Mouse (Mus musculus): ENCODE measurements at regions not wholly inside any gene's neighbourhood (a gene's known extent, or its start where the extent isn't known, plus 50 kb on each side); places are given as distances from the start of the nearest gene placed in this dataset.
A peak's percentile ranks its signal among the peaks of the same experiment; 100 is the strongest.

DNA sequence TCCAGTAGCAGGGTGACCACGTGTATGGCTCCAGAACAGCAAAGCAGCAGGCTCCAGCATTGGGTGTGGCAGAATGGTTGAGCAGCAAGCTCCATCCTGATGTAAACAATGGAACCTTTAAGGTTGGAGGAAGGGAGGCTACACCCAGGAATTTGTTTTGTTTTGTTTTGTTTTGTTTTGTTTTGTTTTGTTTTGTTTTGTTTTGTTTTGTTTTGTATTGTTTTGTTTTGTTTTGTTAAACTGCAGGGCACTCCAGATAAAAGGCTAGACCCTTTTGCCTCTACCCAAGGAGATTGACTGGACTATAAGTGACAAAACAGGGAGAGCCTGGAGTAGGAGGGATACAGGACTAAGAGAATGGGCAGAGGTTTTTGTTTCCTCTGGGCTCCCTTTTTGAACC lies 647.5 kb downstream of the Kcnj3 start:
- no peak for DNase-seq (ENCODE audit: low spot score)

DNA sequence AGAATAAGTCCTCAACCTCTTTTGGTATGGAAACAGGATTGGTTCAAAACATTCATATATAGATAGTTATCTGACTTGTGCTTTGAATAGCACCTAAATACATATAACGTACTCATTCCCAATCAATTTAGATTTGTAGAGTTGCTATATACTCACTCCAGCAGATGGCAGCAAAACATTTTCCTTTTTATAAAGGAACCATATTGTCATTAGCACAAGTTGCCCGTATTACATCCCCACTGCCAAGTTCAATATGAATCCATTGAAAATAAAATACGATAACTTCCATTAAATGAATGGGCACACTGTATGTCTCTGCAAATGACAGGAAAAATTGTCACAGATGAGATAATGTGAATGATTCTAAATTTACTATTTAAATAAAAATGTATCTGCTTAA lies 673.8 kb downstream of the Kcnj3 start:
- peak; percentile 7 for DNase-seq (ENCODE audit: low spot score)

DNA sequence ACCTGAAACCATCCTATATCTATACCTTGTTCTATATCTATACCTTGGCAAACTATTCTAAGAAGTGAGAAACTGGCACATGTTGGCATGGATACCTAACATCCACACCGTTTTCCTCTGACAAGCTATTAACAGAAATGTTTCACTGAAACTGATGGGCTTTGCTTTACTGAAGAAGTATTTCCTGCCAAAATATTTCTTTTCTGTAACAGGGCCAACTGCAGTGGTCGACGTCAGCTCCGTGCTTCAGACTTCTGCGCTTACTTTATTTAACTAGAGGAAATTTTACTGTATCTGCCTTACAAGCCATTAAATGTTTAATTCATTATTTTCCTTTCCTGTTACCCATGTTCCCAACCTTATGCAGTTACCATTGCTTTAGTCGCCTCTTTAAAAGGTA lies 674.2 kb downstream of the Kcnj3 start:
- DNase-seq (ENCODE audit: low spot score) = no peak

DNA sequence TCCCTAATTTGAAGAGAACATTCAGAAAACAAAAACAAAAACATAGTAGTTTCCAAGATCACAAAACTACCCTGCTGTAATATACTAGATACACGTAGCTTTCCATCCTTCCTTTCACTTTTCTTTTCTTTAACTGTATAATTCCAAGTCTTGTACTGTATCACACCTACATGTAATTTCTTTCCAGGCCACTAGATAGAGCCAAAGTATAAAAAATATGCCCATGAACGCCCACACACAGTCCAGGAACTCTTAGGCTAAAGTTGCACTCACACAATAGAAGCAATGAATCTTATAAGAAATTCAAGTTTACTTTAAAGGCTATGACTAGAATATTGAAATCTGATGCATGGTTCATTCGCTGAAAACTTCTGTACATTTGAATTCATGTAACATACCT lies 678.7 kb downstream of the Kcnj3 start:
- DNase-seq (ENCODE audit: low spot score) = peak; percentile 48

DNA sequence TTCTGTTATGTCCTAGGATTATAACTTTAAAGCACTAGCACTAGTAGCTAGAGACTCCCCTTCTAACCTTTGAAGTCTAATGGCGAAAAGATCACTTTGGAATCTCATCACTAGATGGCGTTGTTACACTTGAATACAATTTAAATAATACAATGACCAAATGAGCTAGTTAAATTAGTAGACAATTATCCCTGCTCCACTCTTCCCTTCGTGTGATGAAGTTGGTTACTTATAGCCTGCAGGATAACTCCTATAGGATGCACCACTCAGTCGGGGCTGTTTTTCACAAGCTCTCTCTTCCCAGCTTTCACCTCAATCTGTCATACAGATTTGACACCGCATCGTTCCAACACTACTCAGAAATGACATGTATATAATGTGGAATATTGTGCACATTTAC lies 683.6 kb downstream of the Kcnj3 start:
- DNase-seq (ENCODE audit: low spot score) = peak; percentile 41

DNA sequence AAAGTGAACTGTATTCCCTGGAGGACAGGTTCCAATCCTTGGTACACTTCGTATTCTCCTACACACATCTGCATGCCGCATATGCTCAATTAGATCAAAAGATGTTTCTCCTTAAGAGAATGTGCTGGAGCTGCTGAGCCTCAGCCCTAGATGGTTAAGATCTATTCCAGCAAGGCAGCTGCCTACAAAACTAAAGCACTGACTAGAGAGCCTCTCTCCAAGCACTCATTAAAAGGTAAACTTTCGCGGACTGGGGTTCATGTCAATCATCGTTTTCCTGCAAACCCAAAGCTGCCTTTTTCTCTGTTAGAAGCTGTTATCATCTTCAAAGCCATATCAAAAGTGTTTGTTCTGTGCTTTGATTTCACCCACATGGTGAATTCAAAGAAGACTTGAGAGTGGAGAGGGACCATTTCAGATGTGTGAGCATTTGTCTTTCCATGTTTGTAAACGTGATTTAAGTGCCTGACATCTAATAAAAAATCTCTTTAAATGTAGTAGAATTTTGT lies 711.4 kb downstream of the Kcnj3 start:
- no peak for DNase-seq (ENCODE audit: low spot score)

DNA sequence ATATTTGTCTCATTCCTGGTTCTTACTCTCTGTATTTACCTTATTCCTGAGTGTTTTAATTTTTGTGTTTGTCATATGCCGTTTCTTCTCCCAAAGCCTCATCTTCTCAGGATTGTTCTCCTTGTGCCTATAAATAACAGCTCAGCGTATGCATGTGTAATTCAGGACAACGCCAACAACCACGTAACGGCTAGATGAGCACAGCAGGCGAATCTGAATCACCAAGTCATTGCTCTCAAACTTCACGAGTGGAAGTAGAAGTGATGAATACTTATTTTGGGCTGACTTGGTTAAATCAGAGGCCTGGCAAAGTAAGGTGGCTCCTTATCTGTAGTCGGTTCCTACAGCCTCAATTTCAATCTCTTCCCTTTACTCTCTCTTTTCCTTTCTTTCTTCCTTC lies 760.7 kb downstream of the Kcnj3 start:
- DNase-seq (ENCODE audit: low spot score) = no peak

DNA sequence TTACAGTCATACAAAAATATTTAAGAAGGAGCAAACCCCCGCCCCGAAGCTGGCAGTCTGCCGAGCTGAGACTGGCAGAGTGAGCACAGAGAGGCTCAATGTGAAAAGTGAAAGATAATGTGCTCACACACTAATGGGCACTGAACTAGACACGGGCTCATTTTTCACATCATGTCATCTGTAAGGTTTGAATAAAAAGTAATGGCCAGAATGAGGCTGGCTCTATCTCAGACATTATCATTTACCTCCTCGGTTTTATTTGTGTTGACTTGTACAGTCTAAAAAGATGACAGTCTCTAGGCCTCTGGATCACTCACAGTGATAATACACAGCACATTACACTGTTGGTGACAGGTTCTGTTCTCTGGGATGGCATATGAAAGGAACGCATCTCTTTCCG lies 791.7 kb downstream of the Kcnj3 start:
- no peak for DNase-seq (ENCODE audit: low spot score)

DNA sequence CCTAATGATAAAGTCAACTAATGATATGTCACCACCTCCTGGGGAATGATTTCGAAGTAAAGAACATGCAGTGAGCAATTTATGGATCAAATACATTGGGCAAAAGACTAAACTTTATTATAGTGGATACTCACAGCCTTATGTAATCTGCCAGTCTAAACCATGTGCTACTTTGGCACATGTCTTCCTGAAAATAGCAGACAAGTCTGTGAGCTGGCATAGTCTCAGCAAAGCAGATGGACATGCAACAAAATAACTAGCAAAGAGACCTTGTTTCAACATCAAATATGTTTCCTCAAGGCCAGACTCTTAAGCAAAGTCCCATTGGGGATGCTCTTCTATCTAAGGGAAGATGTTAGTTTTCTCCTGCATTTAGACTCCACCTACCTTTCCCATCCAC lies 797.3 kb downstream of the Kcnj3 start:
- DNase-seq (ENCODE audit: low spot score) = peak; percentile 11

DNA sequence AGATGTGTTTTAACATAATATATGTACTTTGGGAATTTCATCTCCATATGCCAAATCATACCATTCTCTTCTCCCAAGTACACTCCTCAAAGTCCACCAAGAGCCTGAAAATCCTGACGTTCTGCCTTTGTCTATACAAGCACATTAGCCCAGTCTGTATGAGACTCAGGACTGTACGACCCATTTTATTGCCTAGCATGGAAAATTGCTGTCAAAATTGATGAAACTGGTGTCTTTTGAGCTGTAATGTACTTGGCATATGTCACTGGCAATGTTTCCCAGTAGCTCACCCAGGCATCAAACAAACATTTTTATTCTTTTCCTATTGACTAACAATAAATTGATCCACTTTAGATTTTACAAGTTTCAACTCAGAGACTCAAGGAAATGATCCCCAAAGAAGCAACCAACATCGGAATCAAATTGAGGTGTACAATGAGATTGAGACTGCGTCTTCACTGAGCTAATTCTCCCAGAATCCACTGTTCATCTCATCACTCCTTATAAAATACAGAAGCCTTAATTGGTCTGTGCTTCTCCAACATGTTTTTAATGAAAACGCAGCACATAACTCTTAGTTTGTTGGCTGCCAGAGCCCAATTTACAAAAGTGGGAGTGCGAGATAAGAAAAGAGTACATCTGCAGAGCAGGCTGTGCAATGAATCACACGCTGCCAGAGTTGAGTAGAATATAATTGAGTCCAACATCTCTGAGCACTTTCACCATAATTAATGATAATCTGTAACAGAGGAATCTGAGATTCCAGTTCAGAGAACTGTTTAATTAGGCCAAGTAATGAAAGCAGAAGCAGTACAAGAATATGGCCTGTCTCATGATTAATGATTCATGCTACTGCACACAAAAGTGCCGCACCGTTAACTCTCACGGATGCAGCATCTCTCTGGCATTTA lies 821.5 kb downstream of the Kcnj3 start:
- DNase-seq (ENCODE audit: low spot score) = peak; percentile 13

DNA sequence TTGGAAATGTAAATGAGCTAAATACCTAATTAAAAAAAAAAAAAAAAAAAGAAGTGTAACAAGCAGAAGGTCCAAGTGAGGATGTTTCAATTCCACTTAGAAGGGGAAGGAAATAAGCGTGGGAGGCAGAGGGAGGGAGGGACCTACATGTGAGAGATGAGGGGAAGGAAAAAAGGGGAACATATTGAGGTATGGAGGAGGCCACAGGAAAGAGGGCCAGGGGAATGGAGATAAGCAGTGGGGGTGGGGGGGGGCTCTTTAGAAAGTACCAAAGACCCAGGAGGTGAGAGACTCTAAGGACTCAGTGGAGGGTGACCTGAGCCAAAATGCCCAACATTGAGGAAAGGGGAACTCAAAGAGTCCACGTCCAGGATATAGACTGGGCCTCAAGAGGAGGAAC lies 818.9 kb downstream of the Nr4a2 start:
- no peak for DNase-seq (ENCODE audit: low spot score)

DNA sequence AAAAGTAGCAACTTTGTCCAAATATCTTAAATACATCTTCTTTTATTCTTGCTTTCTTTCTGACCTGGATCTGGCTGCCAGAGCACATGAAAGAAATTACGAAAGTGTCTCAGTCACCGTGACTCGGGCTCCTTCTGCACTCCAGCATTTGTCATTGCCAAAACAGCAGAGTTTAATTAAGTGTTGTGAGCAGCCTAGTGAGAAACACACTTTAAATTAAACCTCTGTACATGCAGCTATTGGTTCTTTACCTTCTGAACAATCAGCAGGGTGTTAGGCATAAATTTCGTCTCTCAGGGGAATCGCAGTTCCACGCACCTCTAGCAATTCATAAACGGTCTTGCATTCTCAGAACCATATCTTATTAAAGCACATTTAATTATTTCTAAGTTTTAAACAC lies 802.1 kb downstream of the Nr4a2 start:
- DNase-seq (ENCODE audit: low spot score) = no peak

DNA sequence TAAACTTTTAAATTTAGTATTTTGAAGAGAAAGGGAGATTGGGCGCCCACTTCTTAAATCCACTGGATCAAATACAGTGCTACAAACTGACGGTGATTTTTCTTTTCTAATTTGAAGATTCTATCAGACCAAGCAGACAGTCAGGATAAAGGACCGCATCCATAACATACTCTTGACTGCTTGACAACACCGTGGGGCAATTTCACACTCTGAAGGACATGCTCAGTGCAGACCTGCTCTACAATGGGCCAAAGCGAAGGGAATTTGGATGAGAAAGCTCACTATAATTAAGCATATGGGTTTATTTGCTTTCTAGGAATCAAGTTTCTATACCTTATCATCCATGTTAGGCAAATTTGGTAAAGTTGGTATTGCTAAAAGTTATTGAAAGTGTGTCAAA lies 801.3 kb downstream of the Nr4a2 start:
- DNase-seq (ENCODE audit: low spot score) = no peak

DNA sequence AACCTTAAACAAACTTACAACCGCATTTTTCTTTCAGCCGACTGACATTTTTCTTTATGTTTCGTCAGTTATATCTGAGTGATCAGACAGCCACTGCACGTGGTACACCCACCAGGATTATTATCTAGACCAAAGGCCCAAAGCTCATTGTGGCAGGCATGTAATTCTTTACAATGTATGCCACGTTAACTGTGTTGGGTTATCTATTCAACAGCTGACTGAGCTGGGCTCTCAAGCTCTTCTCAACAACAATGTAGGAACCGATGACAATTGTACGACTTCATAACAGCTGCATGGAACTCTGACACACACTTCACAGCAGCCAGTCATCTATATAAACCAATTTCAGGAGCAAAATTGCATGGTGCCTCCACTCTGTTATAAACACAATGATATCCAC lies 787.8 kb downstream of the Nr4a2 start:
- no peak for DNase-seq (ENCODE audit: low spot score)

DNA sequence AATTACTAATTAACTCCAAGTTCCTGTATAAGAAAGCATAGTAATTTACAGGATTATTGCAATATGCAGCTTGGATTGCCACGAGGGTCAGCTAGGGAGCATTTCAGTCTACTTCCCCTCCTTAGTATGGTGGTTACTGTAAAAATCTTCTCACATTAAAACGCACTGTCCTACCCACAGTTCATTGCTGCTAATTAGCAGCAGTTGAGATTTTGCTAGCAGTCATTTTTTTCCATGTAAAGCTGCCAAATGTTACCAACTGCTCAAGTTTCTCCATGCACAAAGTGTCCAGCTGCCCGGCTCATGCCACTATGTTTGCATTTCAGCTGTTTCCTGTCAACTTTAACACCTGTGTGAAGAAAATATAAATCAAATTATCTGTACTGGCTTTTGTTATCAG lies 759.7 kb downstream of the Nr4a2 start:
- DNase-seq (ENCODE audit: low spot score) = no peak

Data from left cerebral cortex, adult 11 months (tissue).